Mouse (Mus musculus): Measurements from ENCODE around the gene Rnf225. TPM values are rescaled to one million over a fixed set of nuclear protein-coding genes. Genes with fewer than 3 reads are reported as not detected.
A peak's percentile ranks its signal among the peaks of the same experiment; 100 is the strongest.

Rnf225 gene
- polyA plus RNA-seq, 2 experiments = 0.09 to 0.55 TPM

DNA sequence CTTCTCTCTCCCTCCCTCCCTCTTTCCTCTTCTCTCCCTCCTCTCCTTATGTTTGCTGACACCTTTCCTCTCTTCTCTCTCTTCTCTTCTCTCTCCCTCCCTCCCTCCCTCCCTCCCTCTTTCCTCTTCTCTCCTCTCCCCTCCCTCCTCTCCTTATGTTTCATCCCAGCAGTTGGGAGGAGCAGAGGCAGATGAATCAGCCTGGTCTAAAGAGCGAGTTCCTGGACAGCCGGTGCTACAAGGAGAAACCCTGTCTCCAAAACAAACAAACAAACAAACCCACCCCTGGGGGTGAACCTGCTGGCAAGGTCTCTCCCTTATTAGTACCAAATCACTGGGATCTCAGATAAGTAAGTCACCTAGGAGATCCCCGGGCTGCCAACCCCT, 5.9 kb upstream of the Rnf225 start:
- Histone ChIP-seq H3K4me1 (replicated peaks; ENCODE audit: control insufficient read depth in 2 of 2, insufficient read depth in 2 of 2, low read length in 1 of 2) (peaks cover 12 to 14% of the 10 kb centered on the region in 2 experiments), H3K9me3 (ENCODE audit: control insufficient read depth, low read length) (no peaks in the 10 kb centered on the region), H3K36me3 (replicated peaks; ENCODE audit: control insufficient read depth, insufficient read depth, low read depth) (peaks cover 30% of the 10 kb centered on the region), H3K9ac (replicated peaks) (peak overlapping the region; percentile 84), H3K4me3 (ENCODE audit: insufficient read depth in 1 of 2, low read depth in 2 of 2, low read length in 2 of 2) (peak overlapping the region; percentile 92 to 95), H3K27ac (peak overlapping the region; percentile 78), H3K4me2 (ENCODE audit: low read depth) (peak overlapping the region; percentile 81), H3K27me3 (ENCODE audit: control insufficient read depth, insufficient read depth, low read length) (no peaks in the 10 kb centered on the region)
- 0% methylated on average over 3 of the region's 3 CpGs for WGBS (ENCODE audit: insufficient replicate concordance)
- ATAC-seq (ENCODE audit: insufficient read depth) (no peak), DNase-seq (ENCODE audit: low read depth in 3 of 3, low spot score in 3 of 3) (peak in 1 of 3 experiments; percentile 41)
- TF ChIP-seq EP300 (IDR thresholded peaks at IDR 0.05; ENCODE audit: low read depth) = no peak
- TF ChIP-seq CTCF (IDR thresholded peaks at IDR 0.05; ENCODE audit: low read depth) = no peak

DNA sequence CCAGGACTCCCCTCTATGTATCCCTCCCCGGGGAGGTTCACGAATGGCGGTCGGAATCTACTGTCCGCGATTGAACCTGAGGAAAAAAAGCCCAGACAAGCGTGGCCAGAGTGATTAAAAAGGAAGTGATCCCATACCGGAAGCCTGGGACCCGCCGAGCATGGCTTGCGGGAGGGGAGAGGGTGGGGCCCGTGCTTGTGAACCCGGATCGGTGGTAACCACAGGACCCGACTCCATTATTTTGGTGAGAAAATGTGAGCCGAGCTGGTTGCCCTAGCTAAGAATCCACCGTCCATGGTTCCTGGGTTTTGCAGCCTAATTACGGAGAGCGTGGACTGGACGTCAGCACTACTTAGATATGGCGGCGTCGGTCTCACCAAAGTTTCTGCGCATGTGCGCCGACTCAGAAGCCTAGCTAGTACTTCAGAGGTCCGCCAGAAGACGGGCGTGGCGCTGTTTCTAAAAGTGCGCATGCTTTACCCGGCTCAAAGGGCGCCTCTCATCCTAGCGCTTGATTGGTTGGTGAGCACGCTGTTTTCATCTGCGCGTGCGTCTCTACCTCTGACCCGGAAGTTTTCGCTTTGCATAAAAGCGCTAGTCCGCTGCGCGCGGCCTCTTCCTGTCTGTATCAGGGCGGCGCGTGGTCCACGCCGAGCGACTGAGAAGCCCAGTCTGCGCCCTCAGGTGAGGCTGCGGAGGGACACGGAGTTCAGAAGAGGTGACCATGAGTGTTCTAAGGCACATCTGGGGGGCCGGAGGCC, 5.3 kb upstream of the Rnf225 start, which contains the start of gene Rps5:
Gene Rps5, plus strand, starts transcription at position 586 of the 761 bp plus-strand sequence.
- H3K9ac ChIP-seq (replicated peaks) = peak within 1 kb of the TSS; percentile 88
- peaks cover 12 to 14% of the 10 kb centered on the region in 2 experiments for H3K4me1 ChIP-seq (replicated peaks; ENCODE audit: control insufficient read depth in 2 of 2, insufficient read depth in 2 of 2, low read length in 1 of 2)
- peak within 1 kb of the TSS; percentile 92 to 98 for H3K4me3 ChIP-seq (ENCODE audit: insufficient read depth in 1 of 2, low read depth in 2 of 2, low read length in 2 of 2)
- DNase-seq (ENCODE audit: low read depth in 3 of 3, low spot score in 3 of 3) = peak; percentile 99
- peak within 1 kb of the TSS; percentile 85 for H3K4me2 ChIP-seq (ENCODE audit: low read depth)
- peak within 1 kb of the TSS; percentile 78 for H3K27ac ChIP-seq
- no peaks in the 10 kb centered on the region for H3K27me3 ChIP-seq (ENCODE audit: control insufficient read depth, insufficient read depth, low read length)
- under 1% methylated on average over 55 of the region's 55 CpGs for WGBS (ENCODE audit: insufficient replicate concordance)
- H3K36me3 ChIP-seq (replicated peaks; ENCODE audit: control insufficient read depth, insufficient read depth, low read depth) = peaks cover 36% of the 10 kb centered on the region
- peak; percentile 96 for ATAC-seq (ENCODE audit: insufficient read depth)
- TF ChIP-seq CTCF (IDR thresholded peaks at IDR 0.05; ENCODE audit: low read depth) = peak; percentile 95
- TF ChIP-seq EP300 (IDR thresholded peaks at IDR 0.05; ENCODE audit: low read depth) = 0 out of 2 replicates have a peak, but pooled peaks have one; percentile 6
- no peaks in the 10 kb centered on the region for H3K9me3 ChIP-seq (ENCODE audit: control insufficient read depth, low read length)

DNA sequence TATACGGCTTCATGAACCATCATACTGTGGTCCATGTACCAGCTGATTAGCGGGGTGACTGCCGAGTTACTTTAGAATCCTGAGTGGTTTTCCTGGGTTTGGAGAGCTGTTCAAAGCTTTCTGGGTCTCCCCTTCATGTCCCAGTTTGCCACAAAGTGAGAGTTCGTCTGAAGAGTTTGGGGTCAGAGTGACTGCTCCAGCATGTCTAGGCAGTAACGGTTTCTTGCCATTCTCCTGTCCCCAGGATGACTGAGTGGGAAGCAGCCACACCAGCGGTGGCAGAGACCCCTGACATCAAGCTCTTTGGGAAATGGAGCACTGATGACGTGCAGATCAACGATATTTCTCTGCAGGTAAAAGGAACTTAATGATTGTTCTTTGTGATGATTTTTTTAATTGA, 4.5 kb upstream of the Rnf225 start:
- under 1% methylated on average over 8 of the region's 8 CpGs for WGBS (ENCODE audit: insufficient replicate concordance)
- TF ChIP-seq CTCF (IDR thresholded peaks at IDR 0.05; ENCODE audit: low read depth) = no peak
- no peak for TF ChIP-seq EP300 (IDR thresholded peaks at IDR 0.05; ENCODE audit: low read depth)
- Histone ChIP-seq H3K9ac (replicated peaks) (peak overlapping the region; percentile 88), H3K4me3 (ENCODE audit: insufficient read depth in 1 of 2, low read depth in 2 of 2, low read length in 2 of 2) (peak overlapping the region; percentile 92 to 98), H3K36me3 (replicated peaks; ENCODE audit: control insufficient read depth, insufficient read depth, low read depth) (peaks cover 40% of the 10 kb centered on the region), H3K4me2 (ENCODE audit: low read depth) (peak overlapping the region; percentile 85), H3K4me1 (replicated peaks; ENCODE audit: control insufficient read depth in 2 of 2, insufficient read depth in 2 of 2, low read length in 1 of 2) (peaks cover 12 to 14% of the 10 kb centered on the region in 2 experiments), H3K27me3 (ENCODE audit: control insufficient read depth, insufficient read depth, low read length) (no peaks in the 10 kb centered on the region), H3K27ac (peak overlapping the region; percentile 32), H3K9me3 (ENCODE audit: control insufficient read depth, low read length) (no peaks in the 10 kb centered on the region)
- DNase-seq (ENCODE audit: low read depth in 3 of 3, low spot score in 3 of 3) (no peak), ATAC-seq (ENCODE audit: insufficient read depth) (no peak)

DNA sequence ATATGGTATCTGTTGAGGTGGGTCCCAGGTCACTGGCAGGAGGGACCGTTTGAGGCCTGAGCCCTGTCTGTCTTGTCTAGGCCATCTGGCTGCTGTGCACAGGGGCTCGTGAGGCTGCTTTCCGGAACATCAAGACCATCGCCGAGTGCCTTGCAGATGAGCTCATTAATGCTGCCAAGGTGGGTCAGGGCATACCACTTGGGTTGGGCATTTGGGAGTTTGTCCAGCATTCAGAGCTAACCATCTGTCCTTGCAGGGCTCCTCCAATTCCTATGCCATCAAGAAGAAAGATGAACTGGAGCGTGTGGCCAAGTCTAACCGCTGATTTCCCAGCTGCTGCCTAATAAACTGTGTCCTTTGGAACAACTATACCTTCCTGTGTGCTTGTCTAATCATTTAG, 900 bp upstream of the Rnf225 start:
- peaks cover 40% of the 10 kb centered on the region for H3K36me3 ChIP-seq (replicated peaks; ENCODE audit: control insufficient read depth, insufficient read depth, low read depth)

More for the DNA sequence above, 900 bp upstream of the Rnf225 start:
- H3K27me3 ChIP-seq (ENCODE audit: control insufficient read depth, insufficient read depth, low read length) = peaks cover 8% of the 10 kb centered on the region; the same call in 1 of the 2 replicates
- TF ChIP-seq CTCF (IDR thresholded peaks at IDR 0.05; ENCODE audit: low read depth) = no peak
- TF ChIP-seq EP300 (IDR thresholded peaks at IDR 0.05; ENCODE audit: low read depth) = no peak
- no peak overlapping the region for H3K4me3 ChIP-seq (ENCODE audit: insufficient read depth in 1 of 2, low read depth in 2 of 2, low read length in 2 of 2)
- 73% methylated on average over 7 of the region's 7 CpGs for WGBS (ENCODE audit: insufficient replicate concordance)
- H3K9me3 ChIP-seq (ENCODE audit: control insufficient read depth, low read length) = no peaks in the 10 kb centered on the region
- ATAC-seq (ENCODE audit: insufficient read depth) = no peak
- no peak for DNase-seq (ENCODE audit: low read depth in 3 of 3, low spot score in 3 of 3)
- H3K9ac ChIP-seq (replicated peaks) = no peak overlapping the region
- no peak overlapping the region for H3K27ac ChIP-seq
- peaks cover 10 to 12% of the 10 kb centered on the region in 2 experiments for H3K4me1 ChIP-seq (replicated peaks; ENCODE audit: control insufficient read depth in 2 of 2, insufficient read depth in 2 of 2, low read length in 1 of 2)
- no peak overlapping the region for H3K4me2 ChIP-seq (ENCODE audit: low read depth)
